Mouse (Mus musculus): Measurements from ENCODE around the gene Nfix.

Gene Nfix

DNA sequence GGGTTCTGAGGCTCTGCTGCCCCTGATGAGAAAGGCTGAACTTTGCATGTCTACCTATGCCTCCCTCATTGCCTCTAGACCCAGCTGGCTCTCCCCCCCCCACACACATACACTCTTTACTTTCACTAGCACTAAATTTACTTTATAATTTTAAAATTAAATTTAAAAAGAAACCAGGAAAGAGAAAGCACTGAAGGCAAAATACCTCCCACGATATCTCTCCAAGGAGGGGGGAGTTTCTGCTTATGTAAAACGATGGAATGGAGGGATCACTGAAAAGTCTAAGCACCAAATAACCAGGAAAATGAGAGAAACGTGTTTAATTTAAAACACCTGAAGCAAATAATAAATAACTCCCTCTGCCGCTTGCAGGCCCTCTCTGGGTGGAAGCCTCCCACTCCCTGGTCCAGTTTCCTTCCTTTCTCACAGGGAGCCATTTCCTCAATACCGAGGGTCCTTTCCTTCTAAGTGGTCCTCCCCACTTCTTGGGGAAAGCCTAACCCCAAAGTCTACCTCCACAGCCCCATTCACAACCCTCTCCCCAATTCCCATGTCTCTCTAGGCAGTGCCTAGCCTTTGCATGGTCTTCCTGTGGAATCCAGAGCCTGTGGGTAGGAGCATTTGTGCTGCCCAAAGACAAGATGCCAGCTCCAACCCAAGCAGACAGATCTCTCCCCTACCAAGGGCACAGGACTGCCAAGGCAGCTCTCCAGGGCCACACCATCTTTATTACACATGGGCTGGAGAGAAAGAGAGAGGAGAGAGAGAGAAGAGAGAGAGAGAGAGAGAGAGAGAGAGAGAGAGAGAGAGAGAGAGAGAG is 18.2 kb downstream of the Nfix start:
- no peak for DNase-seq (ENCODE audit: low spot score in 2 of 2)

DNA sequence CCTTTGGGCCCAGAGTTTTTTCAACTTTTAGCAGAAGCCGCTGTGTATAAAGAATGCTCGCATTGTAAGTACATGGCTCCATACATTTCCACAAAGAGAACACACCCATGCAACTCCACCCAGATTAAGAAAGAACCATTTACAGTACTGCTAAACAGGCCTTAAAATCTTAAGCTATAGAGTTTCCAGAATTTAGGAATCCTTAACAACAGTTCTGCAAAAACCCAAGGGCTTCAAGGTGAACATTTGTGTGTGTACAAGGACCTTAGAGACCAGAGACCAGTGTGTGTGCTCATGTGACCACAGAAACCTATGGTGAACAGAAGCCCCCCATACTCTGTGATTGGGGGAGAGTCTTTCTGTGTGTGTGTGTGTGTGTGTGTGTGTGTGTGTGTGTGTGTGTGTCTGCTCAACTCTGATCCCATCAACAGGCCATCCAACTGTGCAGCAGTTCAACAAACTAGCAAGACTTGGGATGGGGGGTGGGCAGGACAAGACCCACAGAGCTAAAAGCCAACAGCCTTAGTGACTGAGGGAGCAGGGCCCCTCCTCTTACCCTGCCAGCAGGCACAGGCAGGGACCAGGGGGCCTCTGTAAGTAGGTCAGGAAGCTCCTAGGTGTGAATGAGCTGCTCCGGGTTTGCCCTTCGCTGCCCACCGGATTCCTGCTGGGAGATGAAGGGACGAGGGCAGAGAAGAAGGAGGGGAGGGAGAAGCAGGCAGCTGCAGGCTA is 19.0 kb downstream of the Nfix start:
- no peak for DNase-seq (ENCODE audit: low spot score in 2 of 2)

DNA sequence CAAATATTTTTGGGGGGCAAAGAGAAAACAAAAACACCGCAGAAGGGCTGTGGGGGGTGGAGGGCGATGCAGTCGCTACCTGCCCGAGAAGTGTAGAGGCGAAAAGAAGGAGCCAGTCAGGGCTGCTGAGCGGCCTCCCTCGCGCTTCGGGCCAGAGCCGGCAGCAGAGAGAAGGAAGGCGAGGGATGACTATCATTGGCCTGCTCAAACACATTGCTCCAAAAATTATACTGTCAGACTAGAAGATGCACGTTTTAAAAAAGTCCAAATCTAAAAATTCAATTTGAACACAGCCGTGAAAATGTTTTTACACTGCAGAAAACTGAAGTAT is 20.0 kb downstream of the Nfix start:
- DNase-seq (ENCODE audit: low spot score in 2 of 2) = no peak

DNA sequence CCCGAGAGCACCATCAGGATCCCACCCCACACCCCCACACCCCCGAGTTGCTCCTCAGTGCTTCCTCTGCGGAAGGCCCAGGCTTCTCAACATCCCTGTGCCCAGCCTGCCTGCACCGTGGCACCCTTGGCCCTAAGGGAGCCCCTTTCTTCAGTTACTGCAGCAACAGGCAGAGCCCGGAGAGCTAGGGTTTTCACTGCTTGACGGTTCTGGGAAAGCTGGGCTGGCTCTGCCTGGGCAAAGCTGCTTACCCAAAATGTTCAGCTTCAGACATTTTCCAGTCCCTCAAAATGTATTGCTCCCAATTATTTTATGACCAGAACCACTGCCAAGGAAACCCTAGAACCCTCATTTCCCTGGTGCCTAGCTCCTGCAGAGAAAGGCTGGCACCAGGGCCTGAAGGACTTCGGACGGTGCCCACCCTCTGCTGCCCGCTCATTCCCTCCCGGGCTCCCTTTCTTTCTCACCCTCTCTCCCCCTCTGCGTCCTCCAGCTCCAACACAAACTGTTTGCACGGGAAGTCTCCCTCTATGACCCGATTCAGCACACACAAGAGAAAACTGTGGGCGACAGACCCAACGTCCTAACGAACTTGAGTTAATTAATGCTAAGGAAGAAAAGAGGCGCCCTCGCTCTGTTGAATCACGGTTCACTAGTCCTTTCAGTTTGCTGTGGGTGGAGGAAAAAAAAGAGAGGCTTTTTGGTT is 20.5 kb downstream of the Nfix start:
- no peak for DNase-seq (ENCODE audit: low spot score in 2 of 2)

DNA sequence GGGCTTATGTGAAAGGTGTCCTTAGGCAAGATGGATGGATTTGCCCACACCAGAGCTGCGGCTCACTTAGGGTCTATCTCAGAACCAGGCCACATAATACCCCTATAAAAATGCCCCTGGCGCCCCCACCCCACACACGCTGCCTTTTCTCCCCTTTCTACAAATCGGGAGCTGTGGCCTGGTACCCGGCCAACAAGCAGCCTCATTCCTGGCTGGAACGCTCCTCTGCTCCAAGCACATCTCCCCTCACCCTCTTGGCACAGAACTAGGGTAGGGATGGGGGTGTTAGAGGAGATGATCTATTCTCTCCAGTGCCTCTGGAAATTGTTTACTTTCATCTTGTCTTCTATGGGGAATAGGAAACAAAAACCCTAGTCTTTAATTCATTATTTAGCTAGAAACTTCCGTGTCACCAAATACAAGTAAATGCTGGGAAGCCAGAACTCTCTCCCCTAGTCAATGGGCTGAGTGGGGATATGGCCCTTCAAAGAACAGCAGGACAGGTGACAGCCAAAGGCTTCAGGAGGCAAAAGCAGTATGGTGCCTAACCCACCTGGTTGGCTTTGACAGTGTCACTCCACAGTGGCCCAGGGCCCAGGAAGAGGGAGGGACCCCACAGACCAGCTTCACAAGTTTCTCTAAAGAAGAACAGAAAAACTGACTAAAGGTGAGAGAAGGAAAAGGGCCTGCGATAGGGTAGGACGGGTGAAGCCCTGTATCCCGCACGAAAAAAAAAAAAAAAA is 21.3 kb downstream of the Nfix start:
- DNase-seq (ENCODE audit: low spot score in 2 of 2) = no peak

DNA sequence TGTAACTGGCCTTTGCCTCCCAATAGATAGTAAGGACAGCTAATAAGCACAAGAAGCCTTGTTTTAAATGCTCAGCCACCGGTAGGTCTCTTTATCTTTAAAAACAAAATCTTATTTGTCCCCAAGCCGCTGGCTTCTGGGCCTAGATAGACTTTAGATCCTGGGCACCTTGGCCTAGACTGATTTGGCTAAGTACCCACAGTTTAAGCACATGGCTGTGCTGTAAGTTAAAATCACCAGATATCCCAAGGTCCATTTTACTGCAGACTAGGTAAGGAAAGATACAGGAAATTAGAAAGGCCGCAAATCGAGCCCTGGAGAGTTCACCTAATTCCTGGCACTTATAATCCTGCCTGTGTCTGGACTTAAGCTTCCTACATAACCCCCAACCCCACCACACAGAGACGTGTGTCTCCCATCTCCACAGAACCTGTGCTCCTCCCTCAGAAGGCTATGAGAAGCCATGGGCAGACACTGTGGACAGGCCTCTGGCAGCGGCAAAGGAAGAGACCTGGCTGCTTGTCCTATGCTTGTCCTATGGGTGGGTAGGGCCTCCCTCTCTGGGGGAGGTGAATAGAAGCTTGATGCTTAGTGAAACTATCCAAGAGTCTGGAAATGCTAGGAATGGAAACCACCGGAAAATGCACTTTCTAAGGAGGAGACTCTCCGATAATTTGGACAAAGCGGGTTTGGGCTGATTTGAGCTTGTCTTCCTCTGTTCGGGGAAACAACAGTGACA is 22.1 kb downstream of the Nfix start:
- no peak for DNase-seq (ENCODE audit: low spot score in 2 of 2)

DNA sequence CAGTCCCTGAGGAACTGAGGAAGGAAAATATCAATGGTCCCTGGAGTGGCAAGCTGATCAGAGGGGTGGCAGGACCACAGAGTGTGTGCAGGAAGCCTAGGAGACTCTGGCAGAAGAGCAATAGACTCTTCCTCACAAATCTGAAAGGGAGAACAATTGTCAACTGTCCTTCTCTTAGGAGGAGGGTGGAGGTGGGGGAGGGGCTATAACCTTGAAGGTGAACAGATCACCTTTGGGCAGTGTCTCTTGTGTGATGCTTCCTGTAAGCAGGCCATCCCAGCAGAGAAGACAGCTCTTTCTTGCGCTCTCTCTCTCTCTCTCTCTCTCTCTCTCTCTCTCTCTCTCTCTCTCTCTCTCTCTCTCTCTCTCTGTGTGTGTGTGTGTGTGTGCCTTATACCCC is 23.6 kb downstream of the Nfix start:
- no peak for DNase-seq (ENCODE audit: low spot score in 2 of 2)

DNA sequence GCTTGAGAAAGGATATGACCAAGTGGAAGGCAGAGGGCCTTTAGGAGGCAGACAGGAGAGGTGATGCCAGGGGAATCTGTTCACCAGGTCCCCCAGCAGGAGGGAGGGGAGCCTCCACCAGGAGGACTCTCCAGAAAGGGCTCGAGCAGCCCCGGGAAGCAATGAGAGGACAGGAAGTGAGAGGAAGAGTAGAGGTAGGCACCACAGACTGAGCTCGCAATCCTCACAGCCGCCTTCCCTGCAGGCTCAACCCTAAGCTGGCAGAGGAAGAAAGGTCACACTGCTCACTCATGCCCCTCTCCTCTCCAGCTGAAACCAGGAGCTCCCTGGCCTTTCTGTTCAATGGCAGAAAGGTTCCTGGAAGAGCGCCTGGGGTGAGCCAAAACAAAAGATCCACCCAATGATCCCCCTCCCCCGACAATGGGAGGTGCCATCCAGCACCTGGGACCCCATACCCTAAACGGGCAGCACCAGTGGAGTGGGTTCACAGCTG is 24.5 kb downstream of the Nfix start:
- no peak for DNase-seq (ENCODE audit: low spot score in 2 of 2)

DNA sequence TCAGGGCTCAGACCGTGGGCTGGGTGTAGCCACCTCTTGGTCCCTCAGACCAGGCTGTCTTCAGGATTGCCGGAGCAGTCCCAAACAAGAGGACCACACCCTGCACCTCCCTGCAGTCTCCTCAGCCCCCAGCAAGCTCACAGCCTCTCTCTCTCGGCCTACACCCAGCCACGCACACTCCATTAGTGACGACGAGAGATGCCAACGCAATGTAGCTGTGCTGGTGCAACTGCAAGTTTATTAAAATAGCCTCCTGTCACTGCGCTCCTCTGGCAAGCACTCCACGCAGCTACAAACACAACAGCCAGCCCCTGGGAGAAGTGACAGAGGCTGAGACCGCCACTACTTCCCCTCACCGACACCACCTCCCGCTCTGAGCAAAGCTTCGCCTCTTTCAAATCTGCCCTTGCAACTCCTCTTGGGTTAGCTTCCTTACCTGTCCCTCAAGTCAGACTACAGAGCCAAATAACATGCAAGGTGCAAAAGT is 25.0 kb downstream of the Nfix start:
- no peak for DNase-seq (ENCODE audit: low spot score in 2 of 2)

DNA sequence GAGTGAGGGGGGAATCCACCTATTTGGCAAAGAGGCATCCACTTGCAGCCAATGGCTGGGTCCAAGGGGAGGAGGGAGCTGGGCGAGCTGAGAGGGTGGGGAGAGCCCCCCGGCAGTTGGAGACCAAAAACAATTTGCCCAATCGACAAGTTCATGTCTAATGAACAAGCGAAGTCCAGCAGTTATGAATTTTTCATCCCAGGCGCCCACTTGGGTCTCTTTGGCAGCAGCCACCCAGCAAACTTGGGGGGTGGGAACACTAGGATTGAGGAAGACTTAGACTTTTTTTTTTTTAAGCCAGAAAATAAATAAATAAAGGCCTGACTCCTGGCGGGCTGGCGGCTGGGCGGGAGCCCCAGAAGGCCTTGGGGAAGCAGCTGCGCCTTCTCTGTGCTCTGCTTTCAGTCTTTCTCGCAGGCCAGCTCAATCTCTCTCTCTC is 25.7 kb downstream of the Nfix start:
- no peak for DNase-seq (ENCODE audit: low spot score in 2 of 2)

DNA sequence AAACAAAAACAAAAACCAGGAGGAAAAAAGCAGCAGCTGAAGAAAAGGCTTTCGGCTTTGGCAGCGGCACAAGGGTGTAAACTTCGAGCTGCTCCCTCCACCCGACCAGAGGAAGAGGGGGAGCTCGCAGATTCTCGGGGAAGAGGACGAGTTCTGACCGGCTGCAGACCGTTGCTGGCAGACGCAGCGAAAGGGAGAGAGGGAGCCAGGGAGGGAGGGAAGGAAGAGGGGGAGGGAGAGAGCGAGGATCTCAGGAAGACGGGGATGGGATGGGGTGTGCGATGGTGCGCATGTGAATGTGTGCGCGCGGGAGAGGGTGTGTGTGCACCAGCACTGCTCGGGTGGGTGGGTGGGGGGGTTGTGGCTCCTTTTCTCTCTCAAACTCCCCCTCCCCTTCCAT is 26.3 kb downstream of the Nfix start:
- no peak for DNase-seq (ENCODE audit: low spot score in 2 of 2)

DNA sequence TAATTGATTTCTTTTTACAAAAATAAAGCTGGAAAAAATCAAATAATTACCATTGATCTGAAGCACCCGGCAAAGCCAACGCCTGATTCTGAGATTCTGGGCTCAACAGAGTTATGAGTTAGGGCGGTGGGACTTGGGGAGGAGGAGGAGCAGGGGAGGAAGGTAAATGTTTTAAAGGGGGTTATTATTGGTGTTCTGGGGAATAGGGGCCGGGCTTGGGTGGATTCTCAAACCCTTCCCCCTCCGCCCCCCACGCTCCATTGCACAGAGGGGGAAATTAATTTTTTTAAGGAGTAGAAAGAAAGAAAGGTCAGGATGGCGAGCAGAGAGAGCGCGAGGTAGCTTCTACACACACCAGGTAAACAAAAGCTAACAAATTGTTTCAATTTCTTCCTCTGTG is 26.8 kb downstream of the Nfix start:
- DNase-seq (ENCODE audit: low spot score in 2 of 2) = no peak

DNA sequence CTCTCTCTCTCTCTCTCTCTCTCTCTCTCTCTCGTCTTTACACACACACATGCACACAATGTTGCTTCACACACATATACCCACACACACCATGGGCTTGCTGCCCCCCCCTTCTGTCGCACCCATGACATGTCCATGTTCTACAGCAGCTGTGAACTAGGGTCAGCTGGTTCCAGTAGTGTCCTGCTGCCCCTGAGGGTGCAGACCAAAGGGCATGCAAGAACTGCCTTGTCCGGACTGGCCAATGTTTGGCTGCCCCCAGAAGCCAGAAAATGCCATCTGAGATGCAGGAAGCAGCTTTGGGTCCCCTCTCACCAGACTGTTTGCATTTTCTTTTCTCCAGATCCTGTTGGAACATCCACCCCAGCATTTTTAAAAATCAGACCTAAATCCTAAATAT is 27.5 kb downstream of the Nfix start:
- DNase-seq (ENCODE audit: low spot score in 2 of 2) = no peak

DNA sequence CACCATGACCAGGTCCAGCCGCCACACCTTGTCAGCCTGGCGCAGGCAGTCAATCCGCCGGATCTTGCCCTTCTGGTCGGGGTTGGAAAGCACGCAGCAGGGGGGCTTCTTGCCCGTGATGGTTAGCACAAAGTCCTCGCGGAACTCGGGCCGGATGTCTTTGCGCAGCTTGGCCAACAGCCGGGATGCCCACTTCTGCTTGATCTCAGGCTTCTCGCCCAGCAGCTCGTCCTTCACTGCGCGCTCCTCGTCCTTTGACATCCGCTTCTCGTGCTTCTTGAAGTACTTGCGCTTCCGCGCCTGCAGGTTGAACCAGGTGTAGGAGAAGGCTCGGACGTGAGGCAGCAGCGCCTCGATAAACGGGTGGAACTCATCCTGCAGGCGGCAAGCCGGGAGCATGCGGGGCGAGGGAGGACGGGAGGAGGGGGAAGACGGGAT is 28.2 kb downstream of the Nfix start:
- DNase-seq (ENCODE audit: low spot score in 2 of 2) = no peak

DNA sequence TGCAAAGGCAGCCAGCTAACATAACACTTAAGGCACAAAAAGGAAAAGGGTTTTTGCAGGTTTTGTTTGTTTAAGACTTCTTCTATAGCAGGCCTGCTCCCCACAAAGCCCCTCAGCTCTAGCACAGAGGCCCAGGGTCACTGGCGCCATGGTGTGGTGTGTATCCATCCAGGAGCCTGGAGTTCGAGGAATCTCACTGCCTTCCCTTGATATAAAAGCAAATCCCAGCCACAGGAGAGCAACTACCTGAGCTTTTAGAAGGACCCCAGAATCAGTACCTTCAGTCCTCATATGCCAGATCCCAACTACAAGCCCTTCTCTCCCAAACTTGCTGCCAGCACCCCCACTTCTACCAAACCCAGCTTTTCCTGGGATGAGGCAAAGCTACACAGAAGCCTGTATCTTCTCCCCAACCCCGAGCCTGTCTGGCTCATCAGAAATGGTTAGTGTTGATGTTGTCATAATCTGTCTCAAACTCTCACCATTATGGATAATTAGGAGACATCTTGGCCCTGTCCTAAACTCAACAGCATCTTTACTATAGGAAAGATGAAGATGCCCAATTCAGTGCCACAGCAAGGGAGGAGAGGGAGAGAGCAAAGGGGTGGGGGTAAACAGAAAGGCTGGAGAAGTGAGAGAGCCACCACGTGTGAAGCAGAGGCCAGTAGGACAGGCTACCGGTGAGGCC is 29.0 kb downstream of the Nfix start:
- no peak for DNase-seq (ENCODE audit: low spot score in 2 of 2)

DNA sequence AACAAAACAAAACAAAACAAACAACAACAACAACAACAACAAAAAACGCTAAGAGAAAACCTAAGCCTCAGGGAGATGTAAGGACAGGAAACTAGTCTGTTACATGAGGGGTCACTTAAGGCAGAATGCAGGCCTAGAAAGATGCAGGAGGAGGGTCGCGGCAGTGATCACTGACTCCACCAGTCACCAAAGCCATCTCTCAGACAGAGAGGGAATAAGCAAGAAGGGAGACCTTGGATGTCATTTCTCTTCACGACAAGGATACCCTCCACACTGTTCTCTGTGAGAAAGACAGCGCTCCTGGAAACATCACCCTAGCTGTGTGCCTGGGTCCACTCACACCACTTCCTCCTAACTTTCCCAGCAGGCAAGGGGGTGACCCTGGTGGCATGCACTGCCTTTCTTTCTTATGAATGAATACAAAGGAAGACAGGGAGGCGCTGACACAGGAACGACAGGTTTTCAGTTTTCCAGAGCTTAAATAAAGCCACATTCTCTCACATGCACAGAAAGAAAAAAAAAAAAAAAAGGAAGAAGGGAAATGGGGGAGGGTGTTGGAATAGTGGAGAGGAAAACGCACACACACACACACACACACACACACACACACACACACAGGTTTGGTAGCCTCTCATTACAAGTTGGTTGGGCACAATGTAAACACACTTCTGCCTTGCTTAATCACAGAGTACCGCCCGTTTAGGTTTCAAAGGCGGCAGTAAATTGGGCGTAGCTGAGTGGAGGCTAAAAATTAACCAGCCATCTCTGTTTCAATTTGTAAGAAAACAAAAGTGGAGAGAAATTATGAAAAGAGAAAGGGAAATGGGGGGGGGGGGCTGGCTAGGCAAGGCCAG is 29.8 kb downstream of the Nfix start:
- DNase-seq (ENCODE audit: low spot score in 2 of 2) = no peak

DNA sequence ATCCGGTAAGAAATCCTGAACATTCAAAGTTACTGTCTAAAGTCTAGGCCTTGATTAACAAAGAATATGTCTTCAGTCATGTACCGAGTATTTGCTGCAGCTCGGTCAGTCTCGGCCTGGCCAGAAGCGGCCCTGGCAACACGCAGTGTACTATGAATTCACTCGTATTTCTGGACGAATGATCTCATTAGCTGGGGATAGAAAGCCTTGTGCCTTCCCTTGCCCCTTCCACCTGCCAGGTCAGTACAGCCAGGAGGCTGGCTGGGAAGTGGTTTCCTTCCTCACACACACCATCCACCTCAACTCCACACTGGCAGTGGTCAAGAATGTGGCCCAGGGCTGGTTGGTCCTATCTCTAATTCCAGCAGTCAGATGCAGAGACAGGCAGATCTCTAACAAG is 30.8 kb downstream of the Nfix start:
- no peak for DNase-seq (ENCODE audit: low spot score in 2 of 2)

DNA sequence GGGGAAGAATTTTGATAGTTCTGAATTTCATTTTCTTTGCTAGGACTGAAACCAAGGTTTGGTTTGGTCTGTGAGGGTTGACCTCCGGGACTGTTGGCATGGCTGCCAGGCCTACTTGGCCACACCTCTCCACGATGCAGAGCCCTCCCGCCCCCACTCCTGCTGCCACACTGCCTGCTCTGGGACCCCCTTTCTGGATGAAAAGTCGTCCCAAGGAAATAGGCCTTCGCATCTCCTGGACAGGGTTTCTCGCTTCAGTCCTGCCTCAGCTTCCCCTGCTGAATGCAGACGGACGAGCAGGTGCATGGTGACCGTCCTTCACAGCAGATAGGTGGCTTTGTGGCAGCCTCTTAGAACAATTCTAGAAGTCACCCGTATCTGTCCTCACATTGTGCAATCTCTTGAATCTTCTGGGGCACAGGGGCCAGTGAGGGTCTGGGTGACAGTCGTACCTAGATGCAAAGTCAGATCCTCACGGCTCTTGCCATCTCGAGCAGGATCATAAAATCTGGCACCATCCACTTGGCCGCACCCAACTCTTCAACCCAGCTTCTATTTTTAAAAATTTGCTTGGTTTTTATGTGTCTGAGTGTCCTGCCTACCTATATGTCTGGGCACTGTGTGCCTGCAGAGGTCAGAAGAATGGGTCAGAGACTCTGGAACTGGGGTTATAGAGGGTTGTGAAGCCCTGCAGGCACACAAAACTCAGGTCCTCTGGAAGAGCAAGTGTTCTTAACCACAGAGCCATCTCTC is 31.6 kb downstream of the Nfix start:
- no peak for DNase-seq (ENCODE audit: low spot score in 2 of 2)

DNA sequence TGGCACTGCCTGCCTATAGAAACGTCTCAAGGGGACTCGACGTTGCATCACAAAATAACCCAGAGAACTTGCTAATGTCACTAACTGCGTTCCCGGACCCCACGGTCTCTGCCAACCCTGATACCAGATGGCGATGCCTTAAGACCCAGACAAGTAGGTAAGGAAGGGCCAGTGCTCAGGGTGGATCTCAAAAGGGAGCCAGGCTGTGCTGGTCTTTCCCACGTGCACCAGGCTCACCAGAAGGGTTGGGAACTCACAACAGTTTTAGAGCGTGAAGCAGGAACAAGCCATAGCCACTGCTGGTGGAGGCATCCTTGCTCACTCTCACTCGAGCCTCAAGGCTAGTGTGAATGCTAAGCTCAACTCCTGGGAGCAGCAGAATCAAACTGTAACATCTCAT is 32.9 kb downstream of the Nfix start:
- DNase-seq (ENCODE audit: low spot score in 2 of 2) = no peak

Measured in frontal cortex, postnatal 25 days (tissue).